Mouse (Mus musculus) embryo, embryonic 10.5 days (tissue): Measurements from ENCODE around the gene Prph.

Source experiments
- DNase-seq: peaks from one replicate; pipeline ENCODE4 v3.0.0-alpha.2; 2015; ENCODE audit warnings: low spot score

The Prph gene

GRCm38 (mm10) chr15:99098493-99098861 is 43.5 kb downstream of the Prph start:
- no peak for DNase-seq

DNA sequence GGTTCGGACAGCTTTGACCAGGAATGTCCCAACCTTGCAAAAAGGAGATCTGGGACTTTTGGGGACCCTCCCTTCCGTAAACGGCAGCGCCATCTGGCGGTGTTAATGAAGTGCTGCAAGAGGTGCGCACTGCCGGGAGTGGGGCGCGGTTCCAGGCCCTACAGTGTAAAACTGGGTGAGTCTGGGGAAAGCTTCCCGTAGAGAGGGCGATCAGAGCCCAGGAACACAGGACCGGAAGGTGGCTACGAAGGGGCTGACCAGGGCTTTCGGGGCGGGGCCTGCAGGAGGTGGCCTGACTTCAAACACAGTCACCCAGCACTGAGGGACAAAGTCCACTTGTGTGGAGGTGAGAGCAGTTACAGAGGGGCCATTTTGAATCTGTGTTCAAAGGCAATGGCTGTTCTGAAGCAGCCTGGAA is 44.2 kb downstream of the Prph start:
- DNase-seq, result peak; percentile 80

GRCm38 (mm10) chr15:99099984-99100383 is 45.0 kb downstream of the Prph start:
- no peak for DNase-seq

DNA sequence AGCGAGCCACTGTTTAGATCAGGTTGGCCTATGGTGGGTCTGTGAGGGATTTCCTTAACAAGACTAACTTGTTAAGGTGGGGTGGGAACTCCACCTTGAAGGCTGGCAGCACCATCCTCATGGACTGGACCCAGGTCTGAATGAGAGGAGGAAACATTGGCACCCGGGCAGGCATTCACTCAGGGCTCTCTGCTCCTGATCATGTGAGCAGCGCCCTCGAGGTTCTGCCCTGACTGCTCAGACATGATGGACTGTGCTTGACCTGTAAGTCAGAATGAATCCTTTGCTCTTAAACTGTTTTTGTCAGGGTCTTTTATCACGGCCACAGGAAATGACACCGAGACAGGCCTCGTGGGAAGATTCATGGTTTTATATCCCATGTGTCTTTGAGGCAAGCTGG is 50.3 kb downstream of the Prph start:
- no peak for DNase-seq

DNA sequence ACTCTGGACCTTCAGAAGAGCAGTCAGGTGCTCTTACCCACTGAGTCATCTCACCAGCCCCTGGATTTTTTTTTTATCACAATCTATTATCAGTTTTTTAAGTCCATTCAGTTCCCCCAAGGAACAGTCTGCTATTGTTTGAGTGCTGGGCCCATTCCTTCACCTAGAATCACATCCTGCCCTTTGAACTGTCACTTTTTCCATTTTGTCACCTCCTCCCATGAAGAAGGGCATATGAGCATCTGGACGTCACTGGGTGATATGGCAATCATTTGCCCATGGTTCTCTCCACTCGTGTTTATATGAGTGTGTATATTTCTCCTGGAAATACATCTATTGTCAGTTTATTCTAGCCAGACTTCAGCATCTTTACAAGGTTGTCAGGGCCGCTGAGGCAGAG is 52.9 kb downstream of the Prph start:
- DNase-seq, result no peak
